Mouse (Mus musculus) kidney, adult 10 weeks (tissue): ENCODE data around the gene Klhl5. TPM values are rescaled to one million over a fixed set of nuclear protein-coding genes. Genes with fewer than 3 reads are reported as not detected.

Source experiments
- polyA plus RNA-seq: library from polyadenylated mRNA; stranded (reverse); fragments of 350-450 nt; fragmentation: Illumina TruSeq; extraction: RNeasy Lipid Tissue Mini Kit (QIAGEN cat#74804); gene quantifications from one replicate; pipeline ENCODE4 v1.2.3, GENCODE M21; 2014; ENCODE audit warnings: low read depth, low replicate concordance

Gene Klhl5
- 50.9 TPM for polyA plus RNA-seq

DNA sequence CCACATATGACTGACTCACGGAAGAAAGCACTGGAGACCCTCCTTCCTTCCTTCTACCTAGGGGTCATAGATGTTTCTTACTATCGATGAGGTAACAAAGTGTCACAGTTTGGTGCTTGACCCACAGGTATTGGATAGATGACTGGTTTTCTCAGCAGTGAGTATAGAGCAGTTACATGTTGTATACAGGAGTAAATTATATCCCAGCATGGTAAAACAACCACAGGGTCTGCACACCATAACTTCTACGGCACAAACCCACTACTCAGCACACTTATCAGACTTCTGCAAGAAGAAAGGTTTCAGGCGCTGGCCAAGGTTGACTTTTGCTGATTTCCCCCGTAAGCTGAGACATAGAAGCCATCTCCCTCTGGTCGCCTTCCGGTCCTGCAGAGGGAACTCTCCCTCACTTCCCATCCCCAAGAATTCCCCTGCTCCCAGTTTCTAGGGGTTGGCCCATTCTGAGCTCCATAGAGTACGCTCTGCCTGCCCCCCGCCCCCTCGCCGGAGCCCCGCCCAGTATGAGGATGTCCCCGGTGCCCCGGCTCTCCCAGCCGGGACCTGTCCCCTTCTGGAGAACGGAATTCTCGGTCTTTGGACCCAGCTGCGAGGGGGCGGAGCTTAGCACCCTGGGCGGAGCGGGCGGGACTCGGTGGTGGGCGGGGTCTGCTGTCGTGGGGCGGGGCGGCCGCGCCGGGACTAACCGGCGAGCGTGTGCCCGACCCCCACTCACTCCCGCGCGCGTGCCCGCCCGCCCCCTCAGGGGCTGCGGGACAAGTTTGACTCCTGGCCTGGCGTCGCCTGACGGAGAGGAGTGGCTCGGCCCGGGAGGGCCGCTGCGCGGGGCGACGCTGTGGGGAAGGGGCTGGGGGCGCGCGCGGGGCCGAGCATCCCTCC lies at the start of gene Klhl5:
Gene Klhl5 (plus strand): TSS at position 664 of the 897 bp plus-strand sequence.

GRCm38 (mm10) chr5:65091921-65092320 lies 15.4 kb upstream of the Klhl5 start, which contains the start of gene Tmem156:
Gene Tmem156 (minus strand): TSS chr5:65092132.

DNA sequence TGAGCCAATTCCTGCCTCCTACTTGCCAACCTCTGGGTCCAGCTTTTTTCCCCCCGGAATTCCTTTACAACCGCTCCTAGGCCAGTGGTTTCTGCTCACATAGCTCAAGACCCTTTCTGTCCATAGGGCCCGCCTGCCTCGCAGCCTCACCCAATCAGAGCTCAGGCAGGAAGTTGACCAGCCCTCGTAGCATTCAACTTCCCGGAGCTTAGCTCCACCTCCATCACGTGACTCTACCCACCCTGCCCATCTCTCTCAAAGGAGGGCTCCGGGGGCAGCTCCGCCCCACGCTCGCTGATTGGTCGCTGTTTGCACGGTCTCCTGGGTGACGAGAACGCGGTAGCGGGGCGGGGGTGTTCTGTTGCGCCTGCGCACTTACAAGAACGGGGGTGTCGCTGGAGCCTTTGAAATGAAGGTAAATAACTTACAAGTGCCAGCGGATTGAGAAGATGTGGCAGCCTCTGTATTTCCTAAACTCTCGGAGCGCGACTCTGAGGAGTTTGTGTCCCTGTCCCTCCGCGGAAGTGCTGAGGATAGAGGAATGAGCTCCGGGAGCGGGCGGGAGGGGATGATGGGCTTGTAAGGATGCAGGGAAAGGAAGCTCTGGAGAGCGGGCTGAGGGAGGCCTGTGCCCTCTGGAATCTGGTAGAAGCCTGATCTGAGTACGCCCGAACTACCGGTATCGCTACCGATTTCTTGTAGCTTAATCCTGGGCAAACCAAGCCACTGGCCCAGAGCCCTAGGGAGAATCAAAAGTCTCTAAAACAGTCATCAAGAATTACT lies 92.2 kb downstream of the Klhl5 start, which contains the start of gene Wdr19:
Gene Wdr19 (plus strand): TSS at position 351 of the 783 bp plus-strand sequence.

Other genes starting within 250 kb of the Klhl5 start
- 1.9 TPM for gene Tlr1, start 174.0 kb upstream of the Klhl5 start, polyA plus RNA-seq
- 0.12 TPM for gene Tlr6, start 147.4 kb upstream of the Klhl5 start, polyA plus RNA-seq
- 8.5 TPM for gene Fam114a1, start 137.5 kb upstream of the Klhl5 start, polyA plus RNA-seq
- not detected for gene Tmem156, start 15.4 kb upstream of the Klhl5 start, polyA plus RNA-seq
- 10.9 TPM for gene Wdr19, start 92.2 kb downstream of the Klhl5 start, polyA plus RNA-seq
- gene Rfc1, start 228.1 kb downstream of the Klhl5 start, polyA plus RNA-seq, result 19.7 TPM
- 0.16 TPM for gene Klb, start 240.8 kb downstream of the Klhl5 start, polyA plus RNA-seq